Mouse (Mus musculus) olfactory bulb, adult 2 months (tissue): ENCODE results near the gene Efnb2.

ENCODE experiments used
- CTCF ChIP-seq: fragments of 200-500 bp; IDR thresholded peaks from 2 replicates; pipeline ENCODE4 v1.5.1; 2012; ENCODE audit warnings: low read depth, mild to moderate bottlenecking, low read length, moderate library complexity; ENCODE audit not compliant: insufficient read depth
- POLR2A ChIP-seq: fragments of 200-500 bp; IDR thresholded peaks from 2 replicates; pipeline ENCODE4 v1.6.1; 2012; ENCODE audit warnings: mild to moderate bottlenecking, low read depth, low read length, moderate library complexity; ENCODE audit not compliant: insufficient read depth

GRCm38 (mm10) chr8:8569280-8569679, 91.8 kb downstream of the Efnb2 start:
- TF ChIP-seq CTCF (no peak), POLR2A (no peak)
